Mouse (Mus musculus): ENCODE results near the gene Ets1. TPM values are rescaled to one million over a fixed set of nuclear protein-coding genes. Genes with fewer than 3 reads are reported as not detected.

Ets1 gene
- total RNA-seq (2021), result 100 to 1,000 TPM; 119 to 154 TPM

DNA sequence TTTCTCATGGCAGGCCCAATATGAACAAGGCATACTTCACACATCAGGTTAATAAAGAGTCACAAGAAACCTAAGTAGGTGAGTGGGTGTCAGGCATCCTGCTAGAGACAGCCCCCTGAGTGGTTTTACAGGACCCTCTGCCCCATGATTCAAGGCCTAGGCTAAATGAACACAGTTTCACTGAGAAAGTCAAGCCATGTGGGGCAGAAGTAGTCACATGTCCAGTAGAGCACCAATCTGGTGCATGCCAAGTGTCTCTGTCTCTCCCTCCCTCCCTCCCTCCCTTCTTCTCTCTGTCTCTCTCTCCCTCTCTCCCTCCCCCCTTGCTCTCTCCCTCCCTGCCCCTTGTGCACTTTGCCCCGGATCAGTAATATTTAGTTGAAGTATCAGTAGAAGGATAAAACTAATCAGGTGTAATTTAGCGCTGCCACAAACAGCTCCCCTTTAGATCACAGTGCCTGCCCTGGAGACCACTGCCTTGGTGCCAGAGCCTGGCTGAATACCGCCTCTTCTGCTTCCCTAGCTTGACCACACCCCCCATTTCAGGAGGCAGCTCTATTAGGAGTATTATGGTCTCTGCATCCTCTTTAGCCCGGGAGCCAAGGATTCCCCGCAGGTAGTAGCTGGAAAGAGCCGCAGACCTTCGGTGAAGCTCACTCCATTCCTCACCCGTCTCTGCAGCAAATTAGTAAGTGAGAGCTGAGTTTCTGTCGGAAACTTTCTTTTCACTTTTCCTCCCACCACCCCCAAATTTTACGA lies at the start of gene Ets1:
Gene Ets1, plus strand, starts transcription at position 595 of the 759 bp plus-strand sequence.
- DNase-seq, result peak; percentile 53 to 56
- intact Hi-C loops (cut with DNase I), result loop anchor here (1.0 kb wide), 1 partner anchor 41 kb away; no protein-coding TSS in a partner anchor

DNA sequence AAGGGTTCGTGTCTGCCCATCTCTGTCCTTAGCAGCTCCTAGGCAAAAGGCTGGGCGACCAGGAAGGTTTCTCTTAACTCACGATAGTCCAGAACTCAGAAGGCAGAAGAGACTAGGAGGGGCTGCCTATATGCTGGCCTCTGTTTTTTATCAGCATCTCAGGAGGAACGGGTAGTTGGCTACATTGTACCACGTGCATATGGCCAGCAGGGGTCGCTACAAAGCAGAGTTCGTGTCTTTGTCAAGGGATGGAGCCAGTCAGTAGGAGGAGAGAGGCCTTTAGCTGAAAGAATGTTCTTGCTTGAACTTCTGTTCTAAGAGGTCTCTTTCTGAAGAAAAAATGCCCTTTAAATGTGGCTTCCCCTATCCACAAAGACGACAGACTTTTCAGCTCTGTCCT lies 46.1 kb upstream of the Ets1 start:
- peak; percentile 88 to 92 for DNase-seq

DNA sequence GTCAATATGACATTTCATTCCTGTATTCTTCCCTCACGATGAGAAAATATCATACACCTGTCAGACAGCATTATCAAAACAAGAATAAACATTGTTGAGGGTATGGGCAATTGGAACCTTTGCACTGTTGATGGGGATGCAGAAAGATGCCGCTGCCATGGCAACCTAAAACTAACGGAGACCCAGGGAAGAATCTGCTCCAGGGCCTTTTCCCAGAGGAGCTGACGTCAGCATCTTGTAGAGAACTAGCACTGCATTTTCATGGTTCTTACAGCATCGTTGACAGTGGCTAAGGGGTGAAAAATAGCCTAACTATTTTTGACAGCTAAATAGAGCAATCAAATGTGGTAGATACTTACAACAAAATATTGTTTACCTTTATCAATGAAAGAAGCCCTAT lies 45.5 kb upstream of the Ets1 start:
- DNase-seq, result no peak
- intact Hi-C loops (cut with DNase I), result loop anchor here (1.0 to 10.0 kb wide), 7 partner anchors 78 to 656 kb away; no protein-coding TSS in a partner anchor

More for the DNA sequence above, 46.1 kb upstream of the Ets1 start:
- intact Hi-C loops (cut with DNase I), result loop anchor here (1.0 to 10.0 kb wide), 7 partner anchors 79 to 657 kb away; no protein-coding TSS in a partner anchor

DNA sequence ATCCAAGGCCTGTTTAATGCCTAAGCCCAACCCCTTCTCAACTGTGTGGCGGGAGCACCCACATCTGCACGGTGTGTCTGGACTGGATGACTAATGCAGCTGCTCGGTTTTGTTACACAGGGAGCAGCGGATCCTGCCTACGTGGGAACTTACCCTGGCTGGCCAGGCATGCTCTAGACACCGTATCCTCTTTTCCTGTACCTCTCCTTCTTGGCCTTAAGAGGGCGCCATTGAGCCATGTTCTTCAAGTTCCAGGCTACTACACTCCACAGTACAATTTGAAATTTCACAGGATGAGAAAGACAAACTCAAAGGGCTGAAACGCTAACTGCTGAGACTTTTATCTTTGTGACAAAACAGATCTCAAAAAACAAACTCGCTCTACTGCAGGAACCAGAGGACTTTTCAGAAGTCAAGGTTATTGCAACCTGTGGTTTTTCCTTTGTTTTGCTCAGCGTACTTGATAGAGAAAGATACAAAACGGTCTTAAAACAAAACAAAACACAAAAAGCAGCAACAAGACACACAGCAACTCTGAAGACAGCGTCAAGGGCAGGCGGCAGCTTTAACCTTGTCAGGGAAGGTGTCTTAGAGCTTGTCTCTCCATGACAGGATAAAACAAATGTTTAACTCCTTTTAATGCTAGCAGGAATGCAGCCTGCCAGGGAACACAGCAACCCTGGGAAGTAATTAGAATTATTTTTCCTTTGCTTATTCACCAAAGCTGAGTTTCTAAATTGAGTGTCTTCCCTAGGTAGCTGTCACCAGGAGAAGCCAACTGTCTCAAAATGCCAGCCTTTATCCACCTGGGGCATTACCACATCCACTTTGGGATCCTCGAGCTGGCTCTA lies 44.1 kb upstream of the Ets1 start:
- DNase-seq, result peak; percentile 86 to 88
- intact Hi-C loops (cut with DNase I), result loop anchor here (1.0 to 10.0 kb wide), 6 partner anchors 77 to 655 kb away; no protein-coding TSS in a partner anchor

DNA sequence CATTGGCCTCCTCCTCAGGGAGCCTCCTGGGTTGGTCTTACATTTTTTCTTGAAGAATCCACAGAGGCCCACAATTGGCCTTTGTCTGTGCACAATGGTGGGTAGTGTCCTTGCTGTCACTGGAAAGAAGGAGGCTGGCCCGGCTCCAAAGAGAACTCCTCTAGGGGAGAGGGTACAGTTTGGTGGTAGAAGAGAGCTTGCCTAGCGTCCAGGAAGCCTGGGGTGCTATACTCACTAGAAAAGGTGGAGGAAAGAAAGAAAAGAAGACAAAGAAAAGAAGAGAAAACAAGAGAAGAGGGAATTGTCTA lies 43.5 kb upstream of the Ets1 start:
- DNase-seq, result no peak
- intact Hi-C loops (cut with DNase I), result loop anchor here (5.0 to 10.0 kb wide), 2 partner anchors 155 to 242 kb away; no protein-coding TSS in a partner anchor

DNA sequence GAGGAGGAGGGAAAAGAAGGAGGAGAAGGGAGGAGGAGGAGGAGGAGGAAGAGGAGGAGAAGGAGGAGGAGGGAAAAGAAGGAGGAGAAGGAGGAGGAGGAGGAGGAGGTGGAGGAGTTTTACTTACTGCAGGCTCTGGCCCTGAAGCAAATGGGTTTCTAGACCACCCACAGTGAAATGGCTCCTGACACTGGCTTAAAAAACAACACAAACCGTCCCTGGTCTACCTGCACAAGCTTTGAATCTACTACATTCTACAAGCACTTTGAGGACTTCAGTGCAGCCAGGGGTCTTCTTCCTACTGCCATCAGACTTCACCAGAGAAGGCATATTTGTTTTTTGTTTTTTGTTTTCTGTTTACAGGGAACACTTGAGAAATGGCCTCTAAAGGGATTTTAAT lies 42.2 kb upstream of the Ets1 start:
- DNase-seq, result no peak
- intact Hi-C loops (cut with DNase I), result loop anchor here (5.0 to 10.0 kb wide), 2 partner anchors 153 to 241 kb away; no protein-coding TSS in a partner anchor

DNA sequence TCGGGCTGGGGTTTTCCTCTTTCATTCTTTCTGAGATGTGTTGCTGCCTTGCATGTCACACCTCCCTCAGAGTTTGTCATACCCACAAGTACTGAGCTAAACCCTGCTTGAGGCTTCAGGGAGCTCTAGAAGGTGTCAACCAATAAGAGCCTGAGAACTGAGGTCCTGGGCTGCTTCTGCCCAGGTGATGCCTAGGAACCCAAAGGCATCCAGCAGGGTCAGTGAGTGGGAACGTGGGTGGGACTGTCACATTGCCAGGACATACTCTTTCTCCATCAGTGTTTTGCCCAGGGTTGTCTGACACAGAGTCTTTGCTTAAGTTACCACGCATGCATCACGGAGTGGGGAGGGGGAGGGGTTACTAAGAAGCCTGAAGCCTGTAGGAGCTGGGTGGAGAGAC lies 41.7 kb upstream of the Ets1 start:
- no peak for DNase-seq
- intact Hi-C loops (cut with DNase I), result loop anchor here (5.0 to 10.0 kb wide), 2 partner anchors 153 to 240 kb away; no protein-coding TSS in a partner anchor

DNA sequence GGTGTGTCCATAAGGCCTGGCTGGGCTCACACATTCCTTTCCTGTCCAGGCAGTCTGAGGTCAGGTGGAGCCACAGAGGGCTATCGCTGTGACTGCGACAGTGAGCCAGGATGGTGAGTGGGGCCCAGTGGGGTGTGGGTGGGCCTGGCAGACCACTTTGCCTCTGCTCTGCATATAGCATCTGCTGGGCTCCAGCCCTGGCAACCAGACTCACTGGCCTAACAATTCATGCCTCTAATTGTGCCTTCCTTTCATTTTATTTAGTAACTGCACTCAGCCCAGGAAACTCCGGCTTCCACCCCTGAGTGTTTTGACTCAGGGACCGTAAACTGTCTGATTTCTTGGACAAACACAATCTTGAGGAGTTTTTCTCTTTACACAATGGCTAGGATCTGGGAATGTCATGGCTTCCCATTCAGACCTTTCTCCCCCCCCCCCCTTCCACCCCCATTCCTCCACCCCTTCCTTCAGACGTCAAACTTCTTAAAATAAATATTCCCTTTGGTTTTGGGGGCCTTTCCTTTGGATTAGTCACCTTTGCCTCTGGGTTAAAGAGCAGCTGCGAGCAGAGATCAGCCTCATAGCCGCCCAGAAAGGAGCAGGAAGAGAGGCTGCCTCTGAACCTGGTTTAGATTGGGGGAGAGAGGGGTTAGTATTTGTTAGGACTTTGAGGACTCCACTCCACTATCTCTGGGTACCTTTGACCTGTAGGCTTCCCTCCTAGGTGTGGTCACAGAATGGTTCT lies 40.8 kb upstream of the Ets1 start:
- no peak for DNase-seq
- intact Hi-C loops (cut with DNase I), result loop anchor here (1.0 to 10.0 kb wide), 2 partner anchors 41 to 240 kb away; partner anchors contain the start of gene Ets1

DNA sequence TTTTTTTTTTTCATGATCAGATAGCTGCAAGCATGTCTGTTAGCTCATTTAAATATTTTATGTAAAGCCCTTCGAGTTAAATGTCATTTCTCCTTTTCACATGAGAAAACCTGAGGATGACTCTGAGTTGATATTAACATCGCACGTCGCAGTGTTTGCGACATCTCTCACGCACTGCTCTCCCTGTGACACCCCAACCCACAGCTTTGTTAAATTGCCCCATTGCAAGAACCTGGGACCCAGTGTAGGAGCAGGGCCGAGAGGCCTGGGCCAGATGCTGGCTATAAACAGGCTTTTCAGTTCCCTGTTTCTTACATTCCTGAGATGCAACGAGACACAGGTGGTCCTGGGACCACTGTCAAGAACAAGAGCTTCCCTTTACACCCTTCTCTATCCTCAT lies 39.7 kb upstream of the Ets1 start:
- no peak for DNase-seq
- intact Hi-C loops (cut with DNase I), result loop anchor here (10.0 kb wide), 1 partner anchor 238 kb away; no protein-coding TSS in a partner anchor

DNA sequence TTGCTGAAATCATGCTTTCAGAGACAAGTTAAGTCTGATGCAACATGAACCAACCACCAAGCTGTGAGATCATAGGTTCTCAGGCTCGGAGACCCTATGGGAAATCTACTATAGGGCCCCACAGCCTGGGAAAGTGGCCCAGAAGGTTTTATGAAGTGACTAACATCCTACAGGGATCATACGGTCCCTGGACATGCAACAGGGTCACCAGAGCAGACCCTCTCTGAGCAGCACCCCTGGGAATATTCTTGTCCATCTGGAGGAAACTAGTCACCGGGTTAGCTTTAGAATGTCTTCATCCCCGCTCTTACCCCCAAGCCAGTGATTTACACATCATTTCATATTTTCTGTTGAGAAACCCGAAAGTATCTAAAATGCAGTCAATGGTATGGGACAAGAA lies 34.1 kb upstream of the Ets1 start:
- DNase-seq, result no peak

DNA sequence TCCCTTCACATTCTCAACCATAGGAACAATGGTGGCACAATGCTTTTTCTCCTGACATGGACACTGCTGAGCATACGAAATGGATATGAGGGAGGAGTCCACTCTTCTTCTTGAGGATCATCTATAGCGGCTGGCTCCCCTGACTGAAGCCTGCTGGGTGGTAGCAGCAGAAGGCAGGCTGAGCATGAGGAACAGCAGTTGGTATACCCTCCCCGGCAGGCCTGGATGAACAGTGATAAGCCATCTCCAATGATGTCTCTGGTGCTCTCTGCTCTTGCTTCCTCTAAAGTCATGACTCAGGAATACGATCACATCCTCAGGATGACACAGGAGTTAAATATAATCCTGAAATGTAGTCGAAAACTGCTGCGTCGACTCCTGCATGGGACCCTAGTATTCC lies 32.9 kb upstream of the Ets1 start:
- intact Hi-C loops (cut with DNase I), result no loop called here
- no peak for DNase-seq

More for the DNA sequence above, 34.1 kb upstream of the Ets1 start:
- intact Hi-C loops (cut with DNase I), result no loop called here

DNA sequence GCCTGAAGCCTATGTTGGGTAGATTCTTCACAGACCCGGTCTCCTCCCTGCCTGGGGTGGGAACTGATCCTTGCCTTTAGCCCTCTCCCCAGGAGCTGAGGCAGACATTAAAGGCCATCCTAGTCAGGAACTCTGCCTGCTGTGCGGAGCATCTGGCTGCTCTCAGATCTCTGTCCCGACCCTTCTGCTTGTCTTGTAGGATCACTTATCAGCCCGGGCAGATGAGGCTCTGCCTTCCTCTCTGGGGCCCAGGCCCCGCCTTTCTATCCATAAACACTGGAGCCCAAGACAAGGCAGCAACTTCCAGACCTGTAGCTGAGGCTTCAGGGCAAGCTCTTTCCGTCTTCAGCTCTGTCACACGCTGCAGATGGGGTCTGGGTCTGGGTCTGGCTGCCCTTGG lies 28.8 kb upstream of the Ets1 start:
- DNase-seq, result no peak
- intact Hi-C loops (cut with DNase I), result no loop called here

DNA sequence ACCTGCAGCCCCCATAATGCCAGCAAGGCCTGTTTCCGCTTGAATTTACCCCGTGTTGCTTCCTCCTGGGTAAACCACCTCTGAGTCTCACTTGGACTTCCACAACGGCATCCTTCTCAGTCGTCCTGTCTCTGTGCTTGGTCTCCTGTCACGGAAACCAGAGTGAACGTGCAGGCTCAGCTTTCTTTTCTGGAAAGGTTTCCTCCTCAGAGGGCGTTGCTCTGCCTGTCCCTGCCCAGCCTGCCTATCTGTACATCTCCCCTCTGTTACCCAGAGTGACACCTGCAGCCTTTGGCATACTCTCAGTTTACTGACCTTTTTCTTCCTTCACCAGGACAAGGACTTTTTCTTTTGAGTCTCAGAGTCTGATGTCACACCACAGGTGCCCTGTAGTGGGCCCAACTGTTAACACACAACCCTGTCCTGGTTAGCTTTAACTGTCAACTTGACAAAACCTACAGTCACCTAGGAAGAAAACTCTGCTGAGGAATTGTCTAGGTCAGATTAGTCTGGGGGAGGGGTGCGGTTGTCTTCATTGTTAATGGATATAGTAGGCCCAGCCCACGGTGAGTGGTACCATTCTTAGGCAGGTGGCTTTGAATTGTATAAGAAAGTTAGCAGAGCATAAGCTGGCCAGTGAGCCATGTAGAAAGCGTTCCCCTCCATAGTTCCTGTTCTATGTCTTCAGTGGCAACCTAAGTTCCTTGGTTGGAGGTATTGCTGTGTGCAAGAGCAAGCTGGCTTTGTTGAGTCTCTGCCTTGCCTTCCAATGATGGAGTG lies 27.0 kb upstream of the Ets1 start:
- intact Hi-C loops (cut with DNase I), result no loop called here

DNA sequence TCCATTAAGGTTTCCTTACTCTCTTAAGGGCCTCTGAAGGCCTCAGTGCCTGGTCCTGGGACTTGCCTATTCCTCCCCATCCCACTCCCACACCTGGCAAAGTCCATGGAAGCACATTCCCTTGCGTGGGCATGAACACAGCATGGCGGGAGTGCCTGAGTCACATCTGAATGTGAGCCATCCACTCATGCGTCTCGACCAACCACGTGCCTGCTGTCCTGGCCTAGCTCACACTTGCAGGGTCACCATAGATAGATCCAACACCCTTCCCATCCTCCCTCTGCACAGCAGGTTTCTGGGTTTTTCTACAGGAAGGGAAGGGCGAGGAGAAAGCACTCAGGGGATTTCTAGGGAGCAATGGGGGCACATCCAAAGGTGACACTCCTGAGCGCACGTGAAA lies 25.8 kb upstream of the Ets1 start:
- intact Hi-C loops (cut with DNase I), result no loop called here
- DNase-seq, result no peak

More for the DNA sequence above, 27.0 kb upstream of the Ets1 start:
- DNase-seq, result no peak

DNA sequence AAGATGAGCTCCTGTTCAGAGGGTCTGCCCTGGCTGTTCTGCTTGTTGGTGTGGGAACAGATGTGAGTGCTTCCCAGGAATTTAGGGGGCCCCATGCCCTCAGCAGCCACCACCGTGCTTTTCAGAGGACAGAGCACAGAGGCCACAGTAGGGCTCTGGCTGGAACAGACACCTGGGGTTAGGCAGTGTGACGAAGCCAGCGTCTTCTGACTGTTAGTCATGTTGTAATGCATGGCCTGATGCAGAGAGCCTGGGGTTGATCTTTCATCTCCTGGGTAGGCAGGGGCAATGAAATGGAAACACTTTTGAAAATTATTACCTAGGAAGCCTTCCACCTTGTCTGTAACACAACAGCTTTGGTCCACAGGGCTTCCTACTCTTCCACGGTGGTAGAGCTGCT lies 25.4 kb upstream of the Ets1 start:
- no peak for DNase-seq
- intact Hi-C loops (cut with DNase I), result no loop called here

DNA sequence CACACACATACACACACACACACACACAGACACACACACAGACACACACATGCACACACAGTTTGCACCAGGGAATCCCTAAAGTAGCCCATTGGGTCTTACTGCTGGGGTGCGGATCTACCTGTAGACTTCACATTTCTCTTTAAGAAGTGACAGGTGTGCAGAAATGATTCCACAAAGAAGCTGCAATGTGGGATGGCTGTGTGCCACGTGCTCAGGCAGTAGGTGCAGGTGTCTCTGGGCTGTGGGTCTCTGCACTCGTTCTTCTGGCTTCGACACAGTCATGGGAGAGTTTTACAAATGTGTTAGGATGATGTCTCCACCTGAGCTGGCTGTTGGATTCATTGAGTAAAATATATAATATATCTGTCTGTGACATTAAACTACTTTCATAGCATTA lies 24.7 kb upstream of the Ets1 start:
- intact Hi-C loops (cut with DNase I), result no loop called here
- no peak for DNase-seq

DNA sequence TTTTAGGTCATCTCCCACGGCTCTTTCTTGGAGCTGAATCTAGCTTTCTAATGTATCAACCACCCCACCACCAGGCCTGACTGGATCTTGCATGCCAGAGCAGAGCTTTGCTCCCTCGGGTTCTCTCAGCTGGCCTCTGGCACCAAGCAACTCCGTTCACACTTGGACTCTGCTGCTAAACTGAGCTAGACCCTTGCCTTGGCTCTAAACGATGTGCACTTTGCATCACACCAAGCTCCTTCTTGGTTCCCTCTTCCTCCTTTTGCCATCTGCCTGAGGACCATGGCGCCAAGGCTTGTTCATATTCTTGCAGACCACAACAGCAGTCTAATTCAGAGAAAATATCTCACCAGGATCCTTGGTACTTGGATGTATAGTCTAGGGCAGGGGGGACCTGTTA lies 23.6 kb upstream of the Ets1 start:
- intact Hi-C loops (cut with DNase I), result no loop called here
- no peak for DNase-seq

DNA sequence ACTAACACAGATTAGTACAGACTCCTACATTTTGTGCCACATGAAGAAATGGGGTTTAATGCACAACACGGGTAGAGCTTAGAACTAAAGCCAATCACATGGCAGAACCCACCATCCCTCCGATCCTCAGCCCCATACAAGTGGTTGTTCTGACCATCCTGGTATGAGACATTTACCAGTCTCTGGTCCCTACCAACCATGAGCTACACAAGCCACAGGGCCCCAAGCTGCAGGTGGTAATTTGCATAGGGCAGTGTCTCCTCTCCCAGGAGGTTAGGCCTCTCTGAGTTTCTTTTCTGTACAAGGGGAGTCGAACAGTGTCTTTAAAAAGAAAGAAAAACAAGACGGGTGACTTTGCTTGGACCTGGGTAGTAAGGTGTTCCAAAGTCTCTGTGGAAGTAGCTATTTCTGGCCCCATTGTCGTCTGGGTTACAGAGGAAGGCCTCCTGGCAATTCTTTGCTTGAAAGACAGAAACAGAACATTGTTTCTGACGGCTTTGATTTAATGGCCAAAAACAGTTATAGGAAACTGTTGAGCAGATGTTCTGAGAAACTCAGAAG lies 23.1 kb upstream of the Ets1 start:
- DNase-seq, result no peak
- intact Hi-C loops (cut with DNase I), result no loop called here

DNA sequence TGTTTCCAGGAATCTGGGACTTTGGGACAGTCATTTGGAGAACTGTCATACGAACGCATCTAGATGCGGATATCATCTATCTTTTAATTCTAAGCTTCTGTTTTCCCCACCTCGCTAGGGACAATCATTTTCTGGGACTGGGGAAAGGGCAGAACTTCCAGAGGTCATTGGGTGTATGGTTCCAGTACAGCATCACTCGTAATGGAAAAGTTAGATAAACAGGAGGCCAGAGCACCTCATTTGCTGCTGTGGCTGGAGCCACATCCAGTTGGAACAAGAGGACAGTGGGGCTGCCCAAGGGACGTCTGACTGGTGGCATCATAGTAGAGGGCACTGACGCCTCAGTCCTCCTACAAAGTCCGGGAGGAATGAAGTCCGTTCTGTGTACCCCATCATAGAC lies 21.8 kb upstream of the Ets1 start:
- intact Hi-C loops (cut with DNase I), result no loop called here
- no peak for DNase-seq

DNA sequence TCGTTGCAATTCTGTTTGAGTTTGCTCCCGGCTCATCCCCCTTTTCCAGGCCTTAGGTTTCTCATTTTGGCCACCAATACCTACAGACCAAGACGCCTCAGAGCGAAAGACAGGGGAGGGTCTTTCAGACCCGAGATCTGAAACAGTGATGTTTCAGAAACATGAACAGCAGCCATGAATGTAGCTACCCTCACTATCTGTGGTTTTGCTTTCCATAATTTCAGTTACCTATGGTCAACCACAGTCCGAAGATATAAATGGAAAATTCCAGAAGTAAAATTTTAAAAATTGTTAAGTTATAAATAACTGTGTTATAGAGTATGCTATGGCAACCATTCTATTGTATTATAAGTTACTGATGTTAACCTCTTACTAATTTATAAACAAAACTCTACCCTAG lies 20.6 kb upstream of the Ets1 start:
- no peak for DNase-seq
- intact Hi-C loops (cut with DNase I), result no loop called here

Data from heart, postnatal 10 days (tissue).